Mouse (Mus musculus) lung, adult 18-20 months (tissue): ENCODE data around the gene Psg21.
A peak's percentile ranks its signal among the peaks of the same experiment; 100 is the strongest.
"Not testable (repeated sequence)": the region's sequence is repeated elsewhere in the genome, so short reads cannot be mapped to it uniquely, and the experiment has no call there.

Experiments
- DNase-seq, 2 experiments: peaks; one replicate each; pipeline ENCODE4 v3.0.0; 2022; ENCODE audit warnings: mixed read lengths in 2 of 2

Gene Psg21

DNA sequence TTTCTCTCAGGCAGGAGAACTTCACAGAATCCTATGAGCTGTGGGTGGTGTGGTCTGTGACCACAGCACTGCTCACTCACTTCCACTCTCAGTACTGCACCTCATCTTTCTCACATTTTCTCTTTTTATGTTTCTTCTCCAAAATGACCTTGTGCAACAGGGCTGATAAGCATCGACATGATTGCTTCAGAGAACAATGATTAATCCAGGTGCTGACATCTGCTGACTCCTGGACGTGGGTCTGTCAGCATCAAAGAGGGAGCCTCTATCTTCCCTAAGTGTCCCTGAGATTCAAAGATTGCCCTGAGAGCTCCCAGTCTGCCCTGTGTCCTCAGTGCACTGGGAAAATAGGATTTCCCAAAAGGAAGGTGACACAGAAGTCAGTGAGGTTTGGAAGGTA is at the start of gene Psg21:
Gene Psg21 (minus strand): TSS at position 101 of the 400 bp plus-strand sequence.
- not testable (repeated sequence) for DNase-seq

DNA sequence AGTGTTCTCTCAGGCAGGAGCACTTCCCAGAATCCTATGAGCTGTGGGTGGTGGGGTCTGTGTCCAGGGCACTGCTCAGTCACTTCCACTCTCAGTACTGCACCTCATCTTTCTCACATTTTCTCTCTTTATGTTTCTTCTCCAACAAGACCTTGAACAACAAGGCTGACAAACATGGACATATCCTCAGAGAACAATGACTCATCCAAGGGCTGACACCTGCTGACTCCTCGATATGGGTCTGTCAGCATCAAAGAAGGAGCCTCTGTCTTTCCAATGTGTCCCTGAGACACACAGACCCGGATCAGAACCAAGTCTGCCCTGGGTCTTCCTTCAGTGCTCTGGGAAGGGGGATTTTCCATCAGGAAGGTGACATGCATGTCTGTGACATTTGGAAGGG is 29.6 kb upstream of the Psg21 start, which contains the start of gene Psg20:
Gene Psg20 (minus strand): TSS at position 101 of the 400 bp plus-strand sequence.
- no peak for DNase-seq

DNA sequence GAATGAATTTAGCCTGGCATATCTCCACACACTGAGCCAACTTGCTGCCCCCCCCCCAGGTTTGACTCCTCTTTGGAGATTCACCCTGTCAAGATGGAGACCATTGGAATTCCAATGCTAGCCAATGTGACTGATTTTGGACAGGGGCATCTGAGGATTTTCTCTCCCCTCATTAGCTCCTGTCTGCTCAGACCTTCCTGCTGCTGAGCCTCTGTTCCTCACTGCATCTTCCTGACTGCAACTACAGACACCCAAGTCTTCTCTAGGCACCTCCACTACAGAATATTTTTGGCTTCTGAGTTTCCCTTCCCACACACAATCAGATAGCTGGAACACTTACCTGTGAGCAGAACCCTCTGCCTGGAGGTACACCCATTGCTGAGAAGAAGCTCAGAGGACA is 29.1 kb upstream of the Psg21 start:
- DNase-seq, result no peak

DNA sequence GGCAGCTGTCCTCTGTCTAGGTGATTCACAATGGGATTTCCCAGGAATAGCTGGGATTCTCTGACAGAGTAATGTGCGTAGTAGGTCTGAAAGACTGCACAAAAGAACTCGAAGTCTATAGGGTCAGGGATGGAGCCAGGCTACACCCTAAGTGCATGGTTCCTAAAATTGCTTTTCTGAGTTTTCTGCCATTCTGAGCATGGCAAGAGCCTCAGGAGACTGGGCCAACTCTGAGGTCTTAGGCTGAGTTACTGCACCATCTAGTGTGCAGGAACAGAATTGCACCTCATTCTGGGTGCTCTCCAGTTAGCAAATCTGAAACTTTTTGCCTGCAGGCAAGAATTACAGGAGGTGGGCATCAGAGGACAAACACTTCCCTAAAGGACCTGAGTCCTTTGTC is 23.2 kb upstream of the Psg21 start:
- peak in 1 of 2 experiments; percentile 2 for DNase-seq

DNA sequence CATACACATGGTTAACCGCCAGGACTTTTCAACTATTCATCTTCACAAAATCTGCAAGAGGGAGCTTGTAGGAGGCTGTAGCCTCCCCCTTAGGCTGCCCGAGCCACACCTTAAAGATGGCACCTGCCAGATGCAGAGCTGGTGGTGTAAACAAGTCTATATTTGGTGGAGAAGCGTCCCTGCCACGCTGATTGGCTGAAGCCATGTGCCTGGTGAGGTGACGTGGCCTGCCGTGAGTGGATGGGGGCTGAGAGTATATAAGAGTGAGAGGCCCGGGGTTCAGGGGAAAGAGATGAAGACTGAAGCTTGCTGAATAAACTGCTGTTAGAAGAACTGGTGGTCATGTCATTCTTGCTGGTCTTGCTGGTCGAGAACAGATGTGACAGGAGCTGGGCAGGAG is 29.6 kb downstream of the Psg21 start:
- not testable (repeated sequence) for DNase-seq

DNA sequence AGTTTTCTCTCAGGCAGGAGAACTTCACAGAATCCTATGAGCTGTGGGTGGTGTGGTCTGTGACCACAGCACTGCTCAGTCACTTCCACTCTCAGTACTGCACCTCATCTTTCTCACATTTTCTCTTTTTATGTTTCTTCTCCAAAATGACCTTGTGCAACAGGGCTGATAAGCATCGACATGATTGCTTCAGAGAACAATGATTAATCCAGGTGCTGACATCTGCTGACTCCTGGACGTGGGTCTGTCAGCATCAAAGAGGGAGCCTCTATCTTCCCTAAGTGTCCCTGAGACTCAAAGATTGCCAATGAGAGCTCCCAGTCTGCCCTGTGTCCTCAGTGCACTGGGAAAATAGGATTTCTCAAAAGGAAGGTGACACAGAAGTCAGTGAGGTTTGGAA is 40.1 kb downstream of the Psg21 start, which contains the start of gene Psg23:
Gene Psg23 (minus strand): TSS at position 101 of the 400 bp plus-strand sequence.
- DNase-seq, result not testable (repeated sequence)
